Mouse (Mus musculus) right cerebral cortex, adult 18-20 months (tissue): ENCODE measurements at regions not wholly inside any gene's neighbourhood (a gene's known extent, or its start where the extent isn't known, plus 50 kb on each side); places are given as distances from the start of the nearest gene placed in this dataset.
A peak's percentile ranks its signal among the peaks of the same experiment; 100 is the strongest.

ENCODE experiments used
- DNase-seq: peaks from one replicate; pipeline ENCODE4 v3.0.0; 2022; ENCODE audit warnings: mixed read lengths

DNA sequence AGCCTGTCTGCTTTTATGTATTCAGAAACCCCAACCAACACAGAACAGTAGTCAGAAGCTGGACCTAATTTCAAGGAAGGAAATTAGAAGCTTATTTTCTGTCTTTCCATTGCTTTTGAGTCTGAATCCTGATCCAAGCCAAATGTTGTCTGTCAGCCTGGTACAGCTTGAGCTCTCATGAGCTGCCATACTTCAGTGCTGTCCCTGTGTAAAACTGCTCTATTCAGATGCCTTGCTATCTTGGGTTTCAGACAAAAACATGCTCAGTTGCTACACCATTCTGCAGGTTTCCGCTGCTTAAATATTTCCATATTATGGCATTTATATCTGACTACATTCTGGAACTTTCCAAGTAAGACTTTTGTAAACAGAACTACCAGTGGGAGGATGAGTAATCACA is 1403.2 kb downstream of the Epha7 start:
- no peak for DNase-seq

DNA sequence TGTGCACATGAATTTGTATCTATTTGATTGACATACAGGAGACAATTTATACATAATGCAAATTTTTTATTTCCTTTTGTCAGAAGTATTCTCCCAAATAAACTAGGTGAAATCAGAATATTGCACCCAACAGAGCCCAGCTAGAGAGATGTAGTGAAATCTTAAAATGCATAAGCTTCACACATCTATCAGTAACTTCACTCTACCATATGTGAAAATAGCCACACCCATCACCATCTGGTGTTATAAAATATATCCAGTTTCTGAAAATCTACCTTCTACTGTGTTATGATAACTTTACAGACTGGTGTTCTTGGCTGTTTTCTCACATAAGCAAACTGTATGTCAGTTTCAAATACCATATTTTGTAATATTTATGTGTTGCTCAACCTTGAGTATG is 1414.2 kb downstream of the Epha7 start:
- no peak for DNase-seq

DNA sequence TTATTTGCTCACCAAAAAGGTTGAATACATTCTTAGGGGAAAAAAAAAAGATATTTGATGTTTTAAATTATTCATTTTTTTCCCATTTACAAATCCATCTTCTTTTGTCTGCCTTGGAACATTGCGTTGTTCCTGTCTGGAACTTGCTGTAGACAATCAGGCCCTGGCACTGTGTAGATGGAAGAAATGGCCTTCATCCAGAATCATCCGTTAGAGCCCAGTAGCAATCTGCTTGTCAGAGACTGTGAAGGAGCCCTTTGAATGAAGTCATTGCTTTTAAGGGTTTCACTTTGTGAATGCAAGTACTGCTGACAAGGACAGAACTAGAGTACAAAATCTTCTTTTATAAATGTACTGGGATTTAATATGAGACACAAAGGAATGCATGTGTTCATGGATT is 1449.2 kb downstream of the Epha7 start:
- no peak for DNase-seq

DNA sequence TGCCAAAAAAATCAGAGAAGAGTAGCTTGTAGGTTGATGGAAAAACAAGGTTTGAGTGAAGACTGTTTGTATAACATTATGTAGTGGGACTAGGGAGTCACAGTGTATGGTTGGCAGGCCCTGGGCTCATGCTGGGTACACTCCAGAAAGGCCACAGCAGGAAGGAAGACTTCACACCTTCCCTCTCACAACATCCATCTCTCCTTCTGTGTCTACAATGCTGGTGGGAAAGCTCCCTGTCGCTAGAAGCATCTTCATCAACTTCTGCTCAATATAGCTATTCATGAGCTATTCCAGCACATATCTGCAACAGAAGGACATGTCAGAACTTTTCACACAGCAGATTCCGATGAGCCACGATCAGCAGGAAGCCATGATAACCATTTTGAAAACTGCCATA is 1455.1 kb downstream of the Epha7 start:
- peak; percentile 4 for DNase-seq

DNA sequence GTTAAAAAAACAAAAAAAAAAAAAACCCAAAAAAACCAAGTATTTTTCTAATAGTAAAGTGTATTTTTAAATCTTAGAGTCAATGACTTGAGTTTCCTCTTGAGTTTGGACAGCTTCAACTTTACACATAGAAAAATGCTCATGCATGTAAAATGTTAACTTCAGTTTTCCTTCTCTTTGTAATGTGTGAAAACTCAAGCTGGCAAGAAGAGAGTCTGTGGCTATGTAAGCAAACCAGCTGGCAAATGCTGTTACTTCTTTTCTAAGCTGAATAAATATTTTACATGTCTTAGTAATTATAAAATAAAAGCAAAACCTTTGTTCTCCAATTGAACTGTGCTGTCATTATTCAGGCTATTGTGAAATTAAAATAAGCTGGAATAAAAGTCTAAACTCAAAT is 1457.1 kb downstream of the Epha7 start:
- DNase-seq = no peak

DNA sequence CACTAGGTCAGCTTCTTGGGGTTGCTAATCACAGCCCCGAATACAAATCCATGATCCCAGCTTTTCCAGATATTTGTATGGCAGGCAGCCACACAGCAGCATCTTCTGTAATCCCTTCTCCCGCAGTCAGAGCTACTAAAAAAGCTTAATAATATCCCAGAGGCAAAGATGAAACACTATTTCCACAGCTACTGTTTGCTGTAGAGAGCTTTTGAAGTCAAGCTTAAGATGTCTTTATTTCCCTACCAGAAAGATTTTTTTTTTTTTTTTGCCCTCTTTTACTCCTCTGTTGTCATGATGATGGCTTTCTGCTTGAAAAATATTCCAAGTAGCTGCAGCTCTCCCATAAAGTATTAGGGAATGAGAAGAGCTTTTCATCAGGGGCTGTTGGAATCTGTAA is 1499.5 kb downstream of the Epha7 start:
- no peak for DNase-seq

DNA sequence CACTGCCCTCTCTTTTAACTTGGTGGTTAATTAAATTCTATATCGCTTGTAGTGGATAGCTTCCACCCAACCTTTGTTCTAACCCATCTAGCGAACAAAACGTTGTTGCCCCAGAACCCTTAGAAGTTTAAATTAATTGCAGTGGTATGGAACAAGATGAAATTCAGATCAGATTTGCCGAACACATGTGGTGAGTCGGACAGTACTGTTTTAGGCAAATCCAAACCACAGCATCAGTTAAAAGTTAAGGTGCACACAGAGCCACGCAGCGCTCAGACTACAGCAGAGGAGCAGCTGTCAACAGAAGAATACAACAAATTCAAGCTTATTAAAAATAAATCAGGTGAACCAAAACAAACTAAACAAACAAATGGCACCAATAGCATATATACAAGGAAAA is 1500.0 kb downstream of the Epha7 start:
- DNase-seq = no peak

DNA sequence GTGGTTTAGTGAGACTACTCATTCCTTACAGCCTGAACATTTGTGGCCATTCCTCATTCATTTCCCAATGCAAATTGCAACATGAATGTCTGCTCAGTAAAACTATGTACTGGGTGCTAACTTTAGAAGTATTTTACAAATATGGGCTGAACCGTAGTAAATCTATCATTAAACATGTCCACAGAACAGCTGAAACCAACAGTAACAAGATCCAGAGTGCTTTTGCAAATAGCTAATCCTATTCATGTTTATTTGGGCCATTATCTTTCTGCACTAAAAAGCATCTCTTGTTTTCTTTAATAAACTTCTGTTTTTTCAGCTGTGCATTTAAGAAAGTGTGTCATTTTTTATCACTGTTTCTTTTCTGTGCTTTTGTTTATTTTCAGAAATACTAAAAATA is 1502.4 kb downstream of the Epha7 start:
- no peak for DNase-seq

DNA sequence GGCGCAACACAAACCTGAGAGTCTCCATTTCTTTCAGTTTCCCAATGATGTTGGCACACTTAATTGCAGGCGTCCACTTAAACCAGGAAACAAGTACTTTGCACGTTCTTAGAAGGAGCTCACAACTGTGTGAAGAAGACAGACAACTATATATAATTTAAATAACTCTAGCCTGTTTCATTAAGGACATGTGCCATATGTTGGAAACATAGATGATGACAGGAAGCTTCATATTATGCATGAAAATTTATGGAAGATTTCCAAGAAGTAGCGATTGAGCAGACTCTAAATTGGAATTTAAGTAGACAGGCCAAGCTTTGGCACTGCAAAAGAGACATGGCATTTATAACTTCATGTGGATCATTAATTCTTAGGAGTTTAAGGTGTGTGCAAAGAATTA is 1504.1 kb downstream of the Epha7 start:
- no peak for DNase-seq

DNA sequence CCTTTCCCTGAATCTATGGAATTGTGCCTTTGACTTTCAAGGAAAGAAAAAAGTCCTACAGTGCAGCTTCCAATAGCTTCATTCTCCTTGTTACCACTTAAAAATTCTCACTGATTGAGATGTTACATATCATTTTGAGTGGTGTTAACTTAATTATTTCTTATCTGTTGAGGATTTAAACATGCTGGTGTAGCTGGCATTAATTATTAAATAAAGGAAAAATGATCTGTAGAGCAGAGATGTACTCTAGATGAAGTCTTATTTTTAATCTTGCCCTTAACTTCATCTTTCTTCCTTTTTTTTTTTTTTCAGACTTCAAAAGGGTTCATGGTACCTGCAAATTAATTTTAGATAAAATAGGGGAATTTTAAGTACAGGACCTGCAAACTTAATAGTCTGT is 1507.1 kb downstream of the Epha7 start:
- DNase-seq = no peak

DNA sequence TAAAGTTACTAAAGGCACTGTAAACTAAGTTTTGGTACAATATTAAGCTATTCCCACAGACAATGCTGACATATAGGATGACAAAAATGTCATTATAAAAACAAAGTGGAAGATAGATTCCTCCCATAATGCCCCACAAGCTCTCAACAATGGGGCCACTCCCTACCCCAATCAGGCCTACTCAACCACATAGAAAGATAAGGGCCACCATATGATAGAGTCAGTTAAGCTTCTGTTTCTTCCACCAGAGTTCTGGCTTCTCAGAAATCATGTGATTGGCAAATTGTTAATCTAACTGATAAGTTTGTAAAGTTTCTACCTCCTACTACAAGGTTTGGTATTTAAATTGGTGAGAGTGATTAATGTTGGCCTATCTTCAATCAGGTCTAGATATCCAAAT is 1534.6 kb downstream of the Epha7 start:
- DNase-seq = no peak
